Mouse (Mus musculus): ENCODE measurements around the gene Fam71d.

Fam71d gene

DNA sequence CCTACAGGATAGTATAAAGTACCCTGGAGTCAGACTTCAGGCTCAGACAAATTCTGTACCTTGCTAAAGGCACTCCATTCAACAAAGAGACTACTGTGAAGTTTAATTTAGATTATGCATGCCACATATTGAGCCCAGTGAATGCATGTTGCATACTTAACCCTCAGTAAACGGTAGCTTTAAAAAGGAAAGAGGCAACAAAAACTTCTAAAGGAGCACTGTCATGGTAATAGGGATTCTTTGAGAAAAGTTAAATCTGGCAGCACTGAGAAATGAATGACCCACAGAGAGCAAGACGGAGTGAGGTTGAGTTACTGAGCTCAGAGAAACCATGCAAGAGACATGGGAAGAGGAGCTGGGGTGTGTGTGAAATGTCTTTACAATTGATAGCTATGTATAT is 86.6 kb downstream of the Fam71d start:
- no peak for DNase-seq

DNA sequence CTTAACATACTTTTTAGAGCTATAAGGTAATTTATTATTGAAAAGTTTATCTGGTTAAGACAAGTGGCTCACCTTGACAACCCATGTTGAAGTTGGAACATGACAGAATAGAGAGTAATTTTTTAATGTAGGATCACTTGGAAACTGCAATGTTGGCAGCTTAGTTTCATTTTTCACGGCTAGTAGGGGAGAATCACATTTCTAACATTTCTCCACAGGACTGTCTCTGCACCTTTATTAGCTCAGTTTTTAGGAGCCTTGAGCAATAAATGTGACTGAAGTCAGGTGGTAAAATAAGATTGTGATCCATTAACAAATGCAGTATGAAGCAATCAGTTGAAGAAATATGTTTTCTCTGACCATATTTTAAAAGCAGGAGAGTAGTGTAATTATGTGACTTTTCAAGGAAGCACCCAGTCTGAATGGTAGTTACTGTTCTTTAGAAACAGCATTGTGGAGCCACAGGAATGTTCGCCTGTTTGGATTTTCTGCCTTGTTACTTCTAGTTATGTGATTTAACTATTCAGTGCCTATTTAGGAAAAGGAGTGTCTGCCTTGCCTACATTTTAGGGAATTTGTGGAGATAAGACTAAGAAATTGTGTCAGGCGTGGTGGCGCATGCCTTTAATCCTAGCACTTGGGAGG is 87.2 kb downstream of the Fam71d start:
- DNase-seq = no peak

All from kidney, adult 11 months (tissue).